Mouse (Mus musculus) kidney, adult 9 months (tissue): ENCODE results near the gene Reep1.

ENCODE experiments used
- DNase-seq: peaks from one replicate; pipeline ENCODE4 v3.0.0; 2022

Gene Reep1

GRCm38 (mm10) chr6:71707511-71708501 is at the start of gene Reep1:
Gene Reep1 (plus strand): TSS chr6:71707561.
- DNase-seq: peak; percentile 6

DNA sequence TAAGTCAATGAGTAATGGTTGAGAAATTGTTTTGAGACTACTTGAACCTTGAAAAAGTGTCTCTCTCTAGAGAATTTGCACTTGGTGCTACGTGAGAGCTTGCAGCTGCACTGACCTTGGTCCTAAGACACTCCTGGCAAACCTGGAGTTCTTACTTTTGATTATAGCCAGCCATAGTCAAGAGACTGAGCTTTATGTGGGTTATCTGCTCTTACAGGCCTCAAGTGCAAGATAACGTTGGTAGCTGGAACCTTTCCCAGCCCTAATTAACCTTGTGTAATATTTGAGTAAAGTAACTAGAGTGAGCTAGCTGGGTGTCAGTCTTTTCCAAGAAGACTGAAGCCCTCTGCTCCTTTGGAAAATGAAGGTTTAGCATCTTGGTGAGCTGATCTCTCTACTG is 49.1 kb upstream of the Reep1 start:
- DNase-seq: no peak

DNA sequence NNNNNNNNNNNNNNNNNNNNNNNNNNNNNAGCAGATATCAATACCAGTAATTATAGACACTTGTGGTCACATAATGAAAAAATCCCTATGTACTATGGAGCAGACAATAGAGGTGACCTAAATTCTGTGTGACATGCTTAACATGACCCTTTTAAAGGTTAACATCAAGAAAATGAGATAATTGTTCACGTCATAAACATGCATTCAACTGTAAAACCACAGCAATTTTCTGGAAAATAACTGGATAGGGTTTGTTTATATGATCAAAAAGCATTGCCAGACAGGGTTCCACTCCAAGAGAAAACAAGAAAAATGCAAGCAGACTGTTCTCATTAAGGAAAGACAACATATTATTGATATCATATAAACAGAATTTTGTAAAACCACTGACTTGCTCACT is 42.9 kb upstream of the Reep1 start:
- DNase-seq: no peak

- DNase-seq: peak; percentile 31
Measured at GRCm38 (mm10) chr6:71673166-71673565, 34.2 kb upstream of the Reep1 start.

DNA sequence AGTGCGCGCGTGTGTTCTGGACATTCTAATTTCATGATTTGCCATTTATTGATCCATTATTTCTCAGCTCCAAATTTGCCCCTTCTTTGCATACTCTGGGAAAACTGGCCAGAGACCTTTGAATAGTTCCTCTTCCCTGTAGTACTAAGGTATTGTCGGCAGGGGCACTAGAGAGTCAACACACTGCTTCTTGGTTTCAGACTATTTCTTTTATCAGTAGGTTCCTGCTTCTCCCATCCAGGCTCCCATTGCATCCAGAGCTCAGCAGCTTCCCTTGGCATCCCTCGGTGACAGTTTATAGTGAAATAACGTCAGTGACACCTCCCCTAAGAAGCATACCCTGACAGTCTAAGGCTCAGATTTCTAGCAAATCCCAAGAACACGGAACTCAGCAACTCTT is 28.5 kb upstream of the Reep1 start:
- peak; percentile 11 for DNase-seq

DNA sequence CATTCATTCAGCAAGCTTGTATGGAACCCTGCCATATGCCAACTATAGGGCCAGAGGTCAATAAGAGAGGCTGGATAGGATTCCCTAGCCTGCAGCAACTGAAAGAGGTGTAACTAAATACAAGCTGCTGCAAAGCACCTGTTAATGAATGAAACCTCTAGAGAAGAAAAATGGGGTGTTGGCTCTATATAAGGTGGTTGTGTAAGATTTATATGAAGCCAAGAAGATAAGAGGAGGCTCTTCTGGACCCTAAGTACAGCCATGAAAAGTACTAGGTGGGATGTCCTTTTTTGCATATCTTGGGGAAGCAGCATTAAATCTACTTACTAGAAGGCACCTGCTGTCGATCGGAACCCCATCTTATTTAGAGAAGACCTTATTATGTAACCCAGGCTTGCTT is 12.2 kb upstream of the Reep1 start:
- no peak for DNase-seq

GRCm38 (mm10) chr6:71695599-71695998 is 11.8 kb upstream of the Reep1 start:
- no peak for DNase-seq

- no peak for DNase-seq
Measured at GRCm38 (mm10) chr6:71706871-71707270, 490 bp upstream of the Reep1 start.

- DNase-seq: no peak
Measured at GRCm38 (mm10) chr6:71708528-71708927, 1.2 kb downstream of the Reep1 start.

DNA sequence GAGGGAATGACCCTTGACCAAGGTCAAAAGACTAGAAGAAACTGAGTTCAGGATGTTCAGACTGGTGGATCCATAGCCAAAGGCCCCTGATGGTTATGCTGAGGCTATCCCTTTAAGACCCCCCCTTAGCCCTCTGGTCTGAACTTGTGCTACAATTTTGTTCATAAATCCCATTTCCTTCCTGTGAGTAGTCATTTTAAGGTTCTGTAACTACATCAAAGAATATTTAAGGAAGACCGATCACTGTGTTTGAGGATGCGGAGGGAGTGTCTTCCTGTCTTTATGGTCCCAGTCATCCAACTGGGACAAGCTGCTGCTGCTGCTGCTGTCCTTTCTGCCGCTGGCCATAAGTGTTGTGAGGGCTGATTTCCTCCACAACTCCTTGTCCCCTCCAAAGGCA is 3.0 kb downstream of the Reep1 start:
- no peak for DNase-seq

DNA sequence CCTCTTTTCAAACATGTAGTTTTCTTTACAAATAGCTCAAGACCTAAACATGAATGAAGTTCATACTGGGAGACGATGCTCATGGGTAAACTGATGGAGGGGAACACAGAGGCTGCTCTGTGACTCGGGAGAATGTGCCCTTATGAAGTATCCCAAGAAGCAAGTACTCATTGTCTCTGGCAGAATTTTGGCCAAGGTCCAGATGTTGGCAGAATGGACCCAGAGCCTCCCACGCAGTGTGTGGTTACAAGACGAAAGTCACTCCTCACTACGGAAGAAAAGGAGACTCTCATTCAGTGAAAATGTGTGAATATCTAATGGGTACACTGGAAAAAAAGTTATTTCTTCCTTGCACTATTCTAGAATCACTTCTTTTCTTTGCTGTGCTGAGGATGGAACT is 3.8 kb downstream of the Reep1 start:
- no peak for DNase-seq

DNA sequence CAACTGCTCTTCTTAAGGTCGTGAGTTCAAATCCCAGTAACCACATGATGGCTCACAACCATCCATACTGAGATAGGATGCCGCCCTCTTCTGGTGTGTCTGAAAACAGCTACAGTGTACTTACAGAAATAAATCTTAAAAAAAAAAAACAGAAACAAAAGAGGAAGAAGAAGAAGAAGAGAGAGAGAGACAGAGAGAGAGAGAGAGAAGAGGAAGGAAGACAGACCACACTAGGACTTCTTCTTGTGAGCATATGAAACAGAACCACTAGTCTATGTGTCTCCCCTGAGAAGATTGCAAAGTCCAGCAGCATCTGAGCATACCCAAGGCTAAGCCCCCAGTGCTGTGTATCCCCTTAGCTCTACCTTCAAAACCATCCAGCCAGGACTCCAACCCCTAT is 6.2 kb downstream of the Reep1 start:
- DNase-seq: no peak

DNA sequence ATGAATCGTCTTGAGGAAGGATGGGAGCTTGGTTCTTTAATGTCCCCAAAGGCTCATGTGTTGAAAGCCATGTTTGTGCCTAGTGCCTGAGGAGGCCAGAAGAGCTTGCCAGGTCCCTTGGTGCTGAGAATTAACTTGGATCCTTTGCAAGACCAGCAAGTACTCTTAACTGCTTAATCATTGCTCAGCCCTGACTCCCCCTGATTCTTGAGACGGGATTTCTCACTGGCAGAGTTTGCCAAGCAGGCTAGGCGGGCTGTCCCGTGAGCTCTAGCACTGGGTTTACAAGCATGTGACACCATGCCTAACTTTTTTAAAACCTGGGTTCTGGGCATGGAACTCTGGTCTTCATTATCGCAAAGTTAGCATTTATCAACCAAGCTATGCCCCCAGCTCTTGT is 7.6 kb downstream of the Reep1 start:
- DNase-seq: no peak

GRCm38 (mm10) chr6:71716434-71716833 is 9.1 kb downstream of the Reep1 start:
- no peak for DNase-seq

DNA sequence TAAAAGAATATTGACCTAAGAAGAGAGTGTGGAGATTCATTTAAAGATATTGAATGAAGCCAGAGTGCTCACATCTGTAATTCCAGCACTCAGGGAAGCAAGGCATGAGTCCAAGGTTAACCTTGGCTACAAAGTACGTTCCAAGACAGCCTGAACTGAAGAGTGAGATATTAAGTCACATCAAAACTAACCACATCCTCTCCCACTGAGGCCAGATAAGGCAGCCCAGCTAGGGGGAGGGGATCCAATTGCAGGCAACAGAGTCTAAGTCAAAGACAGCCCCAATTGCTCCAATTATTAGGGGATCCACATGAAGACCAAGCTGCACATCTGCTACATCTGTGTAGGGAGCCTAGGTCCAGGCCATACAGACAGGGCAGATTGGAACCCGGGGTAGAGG is 11.0 kb downstream of the Reep1 start:
- no peak for DNase-seq

DNA sequence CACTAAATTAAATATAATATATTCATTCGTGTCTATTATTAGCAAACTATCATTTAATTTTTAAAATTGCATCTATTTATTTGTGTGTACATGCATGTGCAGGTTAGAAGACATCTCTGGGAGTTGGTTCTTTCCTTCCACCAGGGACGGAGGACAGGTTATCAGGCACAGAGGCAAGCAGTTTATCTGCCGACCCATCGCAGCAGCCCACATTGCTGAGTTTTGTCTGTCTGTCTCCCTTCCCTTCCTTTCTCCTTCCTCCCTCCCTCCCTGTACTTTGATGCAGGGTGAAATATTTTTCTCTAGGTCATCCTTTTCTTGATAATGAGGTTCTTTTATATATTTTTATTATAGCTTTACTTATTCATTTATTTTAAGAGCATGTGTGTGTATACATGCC is 11.9 kb downstream of the Reep1 start:
- no peak for DNase-seq

GRCm38 (mm10) chr6:71722988-71723387 is 15.6 kb downstream of the Reep1 start:
- no peak for DNase-seq

DNA sequence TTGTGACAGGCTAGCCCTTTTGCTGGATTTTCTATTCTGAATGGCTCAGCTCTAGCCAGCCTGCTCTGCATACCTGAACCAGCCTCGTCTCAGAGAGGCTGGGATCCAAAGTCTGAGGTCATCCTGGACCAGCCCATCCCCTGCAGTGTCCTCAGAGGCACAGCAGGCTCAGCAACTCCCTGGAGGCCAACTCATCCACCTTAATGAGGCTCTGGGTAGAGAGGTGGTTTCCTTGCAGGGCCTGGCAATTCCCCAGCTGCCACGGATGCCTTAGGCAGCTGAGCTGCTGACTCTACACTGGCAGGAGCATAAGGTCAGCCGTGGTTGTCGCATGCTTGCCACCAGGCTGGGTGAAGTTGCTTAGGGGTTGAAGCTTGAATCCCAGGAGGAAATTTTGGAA is 16.2 kb downstream of the Reep1 start:
- DNase-seq: no peak

GRCm38 (mm10) chr6:71726710-71727109 is 19.3 kb downstream of the Reep1 start:
- no peak for DNase-seq

GRCm38 (mm10) chr6:71728306-71728705 is 20.9 kb downstream of the Reep1 start:
- DNase-seq: no peak

DNA sequence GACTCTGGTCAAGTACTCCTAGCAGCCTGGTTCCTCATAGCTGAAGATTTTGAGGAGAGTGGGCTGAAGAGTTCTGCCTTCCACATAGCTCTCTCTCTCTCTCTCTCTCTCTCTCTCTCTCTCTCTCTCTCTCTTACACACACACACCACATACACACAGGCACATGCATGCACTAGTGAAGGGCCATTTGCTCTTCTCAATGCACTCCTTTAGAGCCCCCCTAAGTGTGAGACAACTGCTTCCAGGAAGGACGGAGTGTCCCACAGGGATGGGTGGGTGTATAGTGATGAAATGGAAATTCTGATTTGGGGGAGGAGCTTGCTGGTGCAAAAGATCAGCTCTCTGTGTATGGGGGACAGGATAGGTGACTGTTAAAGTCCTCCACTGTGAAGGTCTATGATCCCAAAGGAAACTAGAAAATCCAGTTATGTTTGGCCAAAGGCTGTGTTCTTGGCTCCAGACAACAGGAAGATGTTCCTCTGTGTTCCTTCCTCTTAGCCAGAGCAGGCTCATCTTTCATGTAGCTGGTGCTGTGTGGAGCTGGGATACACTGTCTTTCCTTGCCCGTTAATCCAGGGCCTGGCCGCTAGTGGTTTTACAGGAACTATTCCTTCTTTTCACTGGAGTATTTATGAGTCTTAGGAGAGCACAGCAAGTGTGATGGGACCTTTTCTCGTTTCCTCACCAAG is 27.7 kb downstream of the Reep1 start:
- peak; percentile 30 for DNase-seq

- no peak for DNase-seq
Measured at GRCm38 (mm10) chr6:71735600-71736010, 28.2 kb downstream of the Reep1 start.

- DNase-seq: no peak
Measured at GRCm38 (mm10) chr6:71736101-71736500, 28.7 kb downstream of the Reep1 start.

GRCm38 (mm10) chr6:71737202-71737601 is 29.8 kb downstream of the Reep1 start:
- DNase-seq: peak; percentile 40
